Comparison of ENCODE assay signal across 22 mouse cellular contexts in genomic region chr1:92359473-92359872, GRCm38 (mm10).
A peak's percentile ranks its signal among the peaks of the same experiment; 100 is the strongest.
DNase-seq lines count a peak whose midpoint lies in the region; ATAC-seq lines count a peak whose summit lies in the region.
"Had no signal": no experiment of that assay in that cellular context is flagged by ENCODE, and none has a peak within 500 bp of the region (broad histone marks: within the 10 kb centered on the region; RNA-seq: fewer than 3 reads in every experiment).

No protein-coding gene starts in this region.

- H3K27me3 ChIP-seq in liver, embryonic 11.5 days (replicated peaks; ENCODE audit: control insufficient read depth, insufficient read depth, low read length): no peaks in the 10 kb centered on the region
- no peaks in the 10 kb centered on the region for H3K27me3 ChIP-seq in kidney, embryonic 14.5 days (ENCODE audit: control insufficient read depth, insufficient read depth, low read length)
- H3K27me3 ChIP-seq: embryonic facial prominence, embryonic 13.5 days; forebrain, embryonic 12.5 days; forebrain, embryonic 15.5 days; hindbrain, embryonic 15.5 days had no signal

- no peak overlapping the region for H3K4me3 ChIP-seq in liver, embryonic 11.5 days (ENCODE audit: low read depth, low read length)
- no peak overlapping the region for H3K4me3 ChIP-seq in kidney, embryonic 14.5 days (ENCODE audit: low read length)
- H3K4me3 ChIP-seq: embryonic facial prominence, embryonic 10.5 days; embryonic facial prominence, embryonic 13.5 days; erythroblast, embryonic 14.5 days; forebrain, embryonic 12.5 days; forebrain, embryonic 15.5 days; heart, embryonic 12.5 days; heart, embryonic 15.5 days; hindbrain, embryonic 15.5 days had no signal

- no peaks in the 10 kb centered on the region for H3K9me3 ChIP-seq in liver, embryonic 11.5 days (ENCODE audit: control insufficient read depth, low read length)
- H3K9me3 ChIP-seq in kidney, embryonic 14.5 days (ENCODE audit: control insufficient read depth, low read length): no peaks in the 10 kb centered on the region
- H3K9me3 ChIP-seq: embryonic facial prominence, embryonic 10.5 days; embryonic facial prominence, embryonic 13.5 days; forebrain, embryonic 12.5 days; forebrain, embryonic 15.5 days; heart, embryonic 12.5 days; heart, embryonic 15.5 days; hindbrain, embryonic 15.5 days had no signal

- H3K27ac ChIP-seq in liver, embryonic 11.5 days (ENCODE audit: low read depth, low read length): no peak overlapping the region
- no peak overlapping the region for H3K27ac ChIP-seq in kidney, embryonic 14.5 days (ENCODE audit: low read depth, low read length)
- H3K27ac ChIP-seq: embryonic facial prominence, embryonic 10.5 days; embryonic facial prominence, embryonic 13.5 days; forebrain, embryonic 12.5 days; forebrain, embryonic 15.5 days; heart, embryonic 15.5 days; hindbrain, embryonic 15.5 days had no signal

- no peak overlapping the region for H3K9ac ChIP-seq in liver, embryonic 11.5 days (ENCODE audit: low read depth, low read length)
- no peak overlapping the region for H3K9ac ChIP-seq in kidney, embryonic 14.5 days (ENCODE audit: low read depth, low read length)
- H3K9ac ChIP-seq: embryonic facial prominence, embryonic 13.5 days; forebrain, embryonic 12.5 days; forebrain, embryonic 15.5 days; heart, embryonic 12.5 days; heart, embryonic 15.5 days; hindbrain, embryonic 15.5 days had no signal

- 50% methylated on average over 2 of the region's 2 CpGs for WGBS in liver, embryonic 11.5 days
- WGBS in kidney, embryonic 14.5 days: 83% methylated on average over 2 of the region's 2 CpGs

- peaks cover 5% of the 10 kb centered on the region; the same call in 1 of the 2 replicates for H3K4me1 ChIP-seq in liver, embryonic 11.5 days (replicated peaks; ENCODE audit: control insufficient read depth, insufficient read depth, low read length)
- no peaks in the 10 kb centered on the region for H3K4me1 ChIP-seq in kidney, embryonic 14.5 days (ENCODE audit: control insufficient read depth, insufficient read depth, low read length)

- no peak overlapping the region for H3K4me2 ChIP-seq in liver, embryonic 11.5 days
- no peak overlapping the region for H3K4me2 ChIP-seq in kidney, embryonic 14.5 days (replicated peaks; ENCODE audit: low read depth, low read length)
- H3K4me2 ChIP-seq: embryonic facial prominence, embryonic 13.5 days; forebrain, embryonic 12.5 days; forebrain, embryonic 15.5 days; heart, embryonic 12.5 days; heart, embryonic 15.5 days; hindbrain, embryonic 15.5 days had no signal

- no peak for DNase-seq in liver, embryonic 11.5 days (ENCODE audit: low spot score)
- no peak for DNase-seq in liver
- DNase-seq in lung, postnatal 14 days: no peak
- DNase-seq: adrenal gland, postnatal 10 days; adrenal gland, postnatal 36 days; B cell, adult 2 months; cerebellum, adult 9-10 months; cerebellum, postnatal 14 days; embryo, embryonic 11 days; gastrocnemius, postnatal 25 days; heart, postnatal 36 days had no signal

- no peaks in the 10 kb centered on the region for H3K36me3 ChIP-seq in liver, embryonic 11.5 days (ENCODE audit: control insufficient read depth, insufficient read depth, low read length)
- no peaks in the 10 kb centered on the region for H3K36me3 ChIP-seq in kidney, embryonic 14.5 days (ENCODE audit: control insufficient read depth, insufficient read depth, low read length)
- H3K36me3 ChIP-seq: embryonic facial prominence, embryonic 10.5 days; embryonic facial prominence, embryonic 13.5 days; forebrain, embryonic 12.5 days; forebrain, embryonic 15.5 days; heart, embryonic 12.5 days; heart, embryonic 15.5 days; hindbrain, embryonic 15.5 days had no signal

- ATAC-seq in liver, embryonic 11.5 days (replicated peaks; ENCODE audit: low FRiP score): peak; percentile 65
- ATAC-seq in common myeloid progenitor, adult 5-6 weeks (replicated peaks; ENCODE audit: low read depth, poor library complexity, severe bottlenecking): peak; percentile 57
- ATAC-seq in megakaryocyte progenitor cell, adult 5-6 weeks (replicated peaks; ENCODE audit: poor library complexity): peak; percentile 72
- no peak for ATAC-seq in kidney, embryonic 14.5 days (ENCODE audit: low FRiP score, low TSS enrichment)
- ATAC-seq: forebrain, embryonic 15.5 days had no signal
